Mouse (Mus musculus) stomach, postnatal 0 days (tissue): ENCODE results near the gene Gabbr1. TPM values are rescaled to one million over a fixed set of nuclear protein-coding genes. Genes with fewer than 3 reads are reported as not detected.
A peak's percentile ranks its signal among the peaks of the same experiment; 100 is the strongest.

Source experiments
- ATAC-seq: fragments of 200-750 bp; cut with Nextera tagmentation; 2 replicates; pipeline ENCODE4 v1.8.0; 2017; ENCODE audit not compliant: low FRiP score, low TSS enrichment
- DNase-seq: peaks from one replicate; pipeline ENCODE4 v3.0.0-alpha.2; 2016; ENCODE audit warnings: low spot score
- H3K27ac ChIP-seq: fragments of 300-500 bp; sonication (generic); replicated peaks from 2 replicates; pipeline ENCODE4 v1.5.1; 2014; ENCODE audit warnings: mild to moderate bottlenecking, control low read depth
- H3K27me3 ChIP-seq: fragments of 300-500 bp; sonication (generic); 2 replicates; pipeline ENCODE4 v1.6.1; 2014; ENCODE audit warnings: low read length; ENCODE audit not compliant: control insufficient read depth, insufficient read depth
- H3K36me3 ChIP-seq: fragments of 300-500 bp; sonication (generic); 2 replicates; pipeline ENCODE4 v1.6.1; 2014; ENCODE audit warnings: low read length, mixed read lengths; ENCODE audit not compliant: control insufficient read depth, insufficient read depth
- H3K4me1 ChIP-seq: fragments of 300-500 bp; sonication (generic); replicated peaks from 2 replicates; pipeline ENCODE4 v1.6.1; 2014; ENCODE audit warnings: antibody characterized with exemption; ENCODE audit not compliant: control insufficient read depth, insufficient read depth
- H3K4me2 ChIP-seq: fragments of 300-500 bp; sonication (generic); replicated peaks from 2 replicates; pipeline ENCODE4 v1.6.1; 2014; ENCODE audit warnings: low read depth, mild to moderate bottlenecking, control low read depth, moderate library complexity
- H3K4me3 ChIP-seq: fragments of 300-500 bp; sonication (generic); 2 replicates; pipeline ENCODE4 v1.5.1; 2014; ENCODE audit warnings: low read depth, low read length, control low read depth
- H3K9ac ChIP-seq: fragments of 300-500 bp; sonication (generic); 2 replicates; pipeline ENCODE4 v1.6.1; 2014; ENCODE audit warnings: mild to moderate bottlenecking, low read length, control low read depth, mixed read lengths
- H3K9me3 ChIP-seq: fragments of 300-500 bp; sonication (generic); 2 replicates; pipeline ENCODE4 v1.6.1; 2016; ENCODE audit warnings: low read length; ENCODE audit not compliant: control insufficient read depth
- CTCF ChIP-seq: IDR thresholded peaks from 2 replicates; pipeline ENCODE4 v1.5.1; 2016; ENCODE audit warnings: antibody characterized with exemption, low read depth, mild to moderate bottlenecking, moderate library complexity
- EP300 ChIP-seq: optimal IDR thresholded peaks from 2 replicates; pipeline ENCODE3; 2016; ENCODE audit warnings: antibody characterized with exemption
- WGBS: fragments of 180-500 bp; shearing (Covaris S2); extraction: QIAGEN DNeasy Blood & Tissue Kit; methylation state at CpG from one replicate; pipeline ENCODE4 v1.1.7; 2014; 5-methylcytosine and 5-hydroxymethylcytosine counted together
- polyA plus RNA-seq: library from polyadenylated mRNA; unstranded; fragments of >200 nt; fragmentation: Nextera tagmentation; extraction: Ambion mirVana; gene quantifications from 2 replicates; pipeline ENCODE4 v1.2.1, GENCODE M21; 2015

Gabbr1 gene
- polyA plus RNA-seq, 1 experiment from 2014 or later = 3.8 TPM

GRCm38 (mm10) chr17:37047332-37047976 is 1.7 kb downstream of the Gabbr1 start:
- H3K36me3 ChIP-seq = no peaks in the 10 kb centered on the region
- H3K27me3 ChIP-seq = no peaks in the 10 kb centered on the region
- no peak overlapping the region for H3K27ac ChIP-seq
- WGBS = 34% methylated on average over 19 of the region's 19 CpGs
- H3K4me3 ChIP-seq = peak overlapping the region; percentile 83; the same call in 1 of the 2 replicates
- DNase-seq (no peak), ATAC-seq (no peak)
- H3K4me1 ChIP-seq = peaks cover 3% of the 10 kb centered on the region; the same call in 1 of the 2 replicates
- TF ChIP-seq CTCF = no peak
- peak overlapping the region; percentile 92 for H3K4me2 ChIP-seq
- H3K9ac ChIP-seq = no peak overlapping the region
- H3K9me3 ChIP-seq = no peaks in the 10 kb centered on the region

- Histone ChIP-seq H3K27me3 (no peaks in the 10 kb centered on the region), H3K9ac (no peak overlapping the region), H3K4me2 (no peak overlapping the region), H3K4me1 (peaks cover 3% of the 10 kb centered on the region; the same call in 1 of the 2 replicates), H3K9me3 (no peaks in the 10 kb centered on the region), H3K36me3 (no peaks in the 10 kb centered on the region), H3K27ac (no peak overlapping the region), H3K4me3 (no peak overlapping the region)
- peak; percentile 74 for TF ChIP-seq CTCF
- TF ChIP-seq EP300 = no peak
- WGBS = 35% methylated on average over 3 of the region's 3 CpGs
- no peak for ATAC-seq
- DNase-seq = no peak
Measured at GRCm38 (mm10) chr17:37047981-37048380, 2.2 kb downstream of the Gabbr1 start.

- H3K27ac ChIP-seq = no peak overlapping the region
- WGBS = 67% methylated on average over 7 of the region's 7 CpGs
Measured at GRCm38 (mm10) chr17:37048383-37048782, 2.6 kb downstream of the Gabbr1 start.

GRCm38 (mm10) chr17:37049570-37050310 is 4.0 kb downstream of the Gabbr1 start:
- DNase-seq (peak; percentile 74), ATAC-seq (0 out of 2 replicates have a peak, but pooled peaks have one; percentile 21)
- Histone ChIP-seq H3K9me3 (no peaks in the 10 kb centered on the region), H3K4me2 (peak overlapping the region; percentile 84), H3K9ac (peak overlapping the region; percentile 65), H3K36me3 (no peaks in the 10 kb centered on the region), H3K4me3 (peak overlapping the region; percentile 50), H3K27me3 (no peaks in the 10 kb centered on the region), H3K27ac (peak overlapping the region; percentile 35; the same call in 1 of the 2 replicates), H3K4me1 (peaks cover 3% of the 10 kb centered on the region; the same call in 1 of the 2 replicates)
- TF ChIP-seq EP300 = no peak
- TF ChIP-seq CTCF = peak; percentile 77
- WGBS = 12% methylated on average over 39 of the region's 39 CpGs

More at GRCm38 (mm10) chr17:37048383-37048782, 2.6 kb downstream of the Gabbr1 start:
- no peak overlapping the region for H3K9ac ChIP-seq
- no peaks in the 10 kb centered on the region for H3K36me3 ChIP-seq
- DNase-seq (no peak), ATAC-seq (no peak)
- no peaks in the 10 kb centered on the region for H3K9me3 ChIP-seq
- no peak overlapping the region for H3K4me3 ChIP-seq
- TF ChIP-seq EP300 = no peak
- peaks cover 3% of the 10 kb centered on the region; the same call in 1 of the 2 replicates for H3K4me1 ChIP-seq
- no peak overlapping the region for H3K4me2 ChIP-seq
- no peaks in the 10 kb centered on the region for H3K27me3 ChIP-seq

- WGBS = under 1% methylated on average over 22 of the region's 22 CpGs
Measured at GRCm38 (mm10) chr17:37050399-37050798, 4.6 kb downstream of the Gabbr1 start.

More at GRCm38 (mm10) chr17:37050399-37050798, 4.6 kb downstream of the Gabbr1 start:
- no peaks in the 10 kb centered on the region for H3K9me3 ChIP-seq
- no peaks in the 10 kb centered on the region for H3K27me3 ChIP-seq
- peak overlapping the region; percentile 65 for H3K9ac ChIP-seq
- peaks cover 3% of the 10 kb centered on the region; the same call in 1 of the 2 replicates for H3K4me1 ChIP-seq
- DNase-seq = peak; percentile 68
- H3K36me3 ChIP-seq = no peaks in the 10 kb centered on the region
- H3K4me3 ChIP-seq = peak overlapping the region; percentile 50
- peak; percentile 33 for ATAC-seq
- TF ChIP-seq EP300 (no peak), CTCF (no peak)
- H3K27ac ChIP-seq = peak overlapping the region; percentile 35; the same call in 1 of the 2 replicates
- H3K4me2 ChIP-seq = peak overlapping the region; percentile 84
